Comparison of ENCODE assay signal across 15 mouse cellular contexts in the genomic region with DNA sequence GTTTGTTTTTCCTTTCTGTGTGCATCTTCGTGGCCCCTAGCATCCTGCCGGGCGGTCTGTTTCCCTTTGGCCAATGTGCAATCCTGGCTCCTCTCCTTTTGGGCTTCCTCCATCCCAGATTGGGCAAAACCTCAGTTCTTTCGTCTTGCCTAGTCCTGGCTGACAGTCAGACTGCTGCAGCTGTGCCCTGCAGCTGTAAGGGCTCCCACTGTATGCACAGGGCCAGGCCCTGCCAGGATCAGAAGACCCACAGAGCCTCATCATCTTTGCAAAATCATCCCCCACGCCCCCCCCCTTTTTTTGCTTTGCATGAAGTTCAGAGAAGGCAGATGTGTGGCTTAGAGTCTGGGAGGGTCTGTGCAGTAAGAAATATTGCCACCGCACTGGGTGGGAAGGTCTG.
DNase-seq lines count a peak whose midpoint lies in the region; ATAC-seq lines count a peak whose summit lies in the region.
"Had no signal": no experiment of that assay in that cellular context is flagged by ENCODE, and none has a peak within 500 bp of the region (broad histone marks: within the 10 kb centered on the region; RNA-seq: fewer than 3 reads in every experiment).

No protein-coding gene starts in this region.

- no peaks in the 10 kb centered on the region for H3K4me1 ChIP-seq in forebrain, embryonic 14.5 days (ENCODE audit: control insufficient read depth, insufficient read depth, low read length)
- no peaks in the 10 kb centered on the region for H3K4me1 ChIP-seq in forebrain, embryonic 11.5 days (replicated peaks; ENCODE audit: control insufficient read depth, insufficient read depth, low read length)
- peaks cover 24% of the 10 kb centered on the region for H3K4me1 ChIP-seq in limb, embryonic 13.5 days
- no peaks in the 10 kb centered on the region; the same call in 1 of the 2 replicates for H3K4me1 ChIP-seq in limb, embryonic 10.5 days
- H3K4me1 ChIP-seq in lung, embryonic 16.5 days (replicated peaks; ENCODE audit: control insufficient read depth, insufficient read depth, low read length), result peaks cover 13% of the 10 kb centered on the region
- H3K4me1 ChIP-seq: heart, embryonic 15.5 days; hindbrain, embryonic 12.5 days had no signal

- DNase-seq in forebrain, embryonic 14.5 days (ENCODE audit: low spot score), result peak; percentile 16
- no peak for DNase-seq in forebrain, embryonic 11.5 days (ENCODE audit: low spot score)
- no peak for DNase-seq in limb, embryonic 10.5 days (ENCODE audit: low spot score)
- peak; percentile 16 for DNase-seq in brain, adult 2 months (ENCODE audit: low read depth, low spot score)
- DNase-seq in heart, postnatal 25 days (ENCODE audit: low spot score), result no peak
- DNase-seq in adrenal gland, adult 18-20 months (ENCODE audit: low spot score in 2 of 2), result no peak
- DNase-seq: cerebellum, adult 11-12 months; heart, adult 18-20 months; spleen, adult 18-20 months; thymus, postnatal 36 days had no signal

- no peak overlapping the region for H3K27ac ChIP-seq in forebrain, embryonic 14.5 days (ENCODE audit: low read depth, low read length)
- H3K27ac ChIP-seq in forebrain, embryonic 11.5 days (ENCODE audit: low read depth, low read length), result no peak overlapping the region
- H3K27ac ChIP-seq in limb, embryonic 13.5 days, result no peak overlapping the region
- H3K27ac ChIP-seq in limb, embryonic 10.5 days, result no peak overlapping the region
- H3K27ac ChIP-seq in lung, embryonic 16.5 days (ENCODE audit: low read length), result peak overlapping the region; percentile 15; the same call in 1 of the 2 replicates
- H3K27ac ChIP-seq: heart, embryonic 15.5 days; hindbrain, embryonic 12.5 days; kidney, embryonic 15.5 days had no signal

- intact Hi-C loops in heart, postnatal 25 days (cut with DNase I), result no loop called here

- peak; percentile 26; the same call in 1 of the 2 replicates for ATAC-seq in forebrain, embryonic 14.5 days
- ATAC-seq in forebrain, embryonic 11.5 days (replicated peaks; ENCODE audit: low FRiP score), result no peak
- ATAC-seq in limb, embryonic 13.5 days (ENCODE audit: low FRiP score, low read depth), result peak; percentile 11; the same call in 1 of the 2 replicates
- ATAC-seq in lung, embryonic 16.5 days (ENCODE audit: low read depth), result peak; percentile 75

- no peak overlapping the region for H3K9ac ChIP-seq in forebrain, embryonic 14.5 days (ENCODE audit: low read length)
- no peak overlapping the region for H3K9ac ChIP-seq in forebrain, embryonic 11.5 days (ENCODE audit: low read length)
- H3K9ac ChIP-seq in limb, embryonic 13.5 days, result no peak overlapping the region
- no peak overlapping the region for H3K9ac ChIP-seq in lung, embryonic 16.5 days (ENCODE audit: low read length)
- H3K9ac ChIP-seq: heart, embryonic 15.5 days; hindbrain, embryonic 12.5 days; kidney, embryonic 15.5 days had no signal

- no peak overlapping the region for H3K4me3 ChIP-seq in forebrain, embryonic 14.5 days (ENCODE audit: low read depth, low read length)
- no peak overlapping the region for H3K4me3 ChIP-seq in forebrain, embryonic 11.5 days (ENCODE audit: low read depth, low read length)
- no peak overlapping the region for H3K4me3 ChIP-seq in limb, embryonic 13.5 days
- H3K4me3 ChIP-seq in limb, embryonic 10.5 days, result no peak overlapping the region
- no peak overlapping the region for H3K4me3 ChIP-seq in lung, embryonic 16.5 days (ENCODE audit: low read length)
- H3K4me3 ChIP-seq: heart, embryonic 15.5 days; hindbrain, embryonic 12.5 days; kidney, embryonic 15.5 days had no signal

- no peak overlapping the region for H3K4me2 ChIP-seq in forebrain, embryonic 14.5 days (ENCODE audit: low read length)
- no peak overlapping the region for H3K4me2 ChIP-seq in forebrain, embryonic 11.5 days (ENCODE audit: low read depth, low read length, severe bottlenecking)
- no peak overlapping the region for H3K4me2 ChIP-seq in limb, embryonic 13.5 days (replicated peaks)
- H3K4me2 ChIP-seq in lung, embryonic 16.5 days (ENCODE audit: low read depth, low read length), result no peak overlapping the region
- H3K4me2 ChIP-seq: heart, embryonic 15.5 days; hindbrain, embryonic 12.5 days; kidney, embryonic 15.5 days had no signal

- WGBS in forebrain, embryonic 14.5 days, result 85% methylated on average over 6 of the region's 6 CpGs
- WGBS in forebrain, embryonic 11.5 days, result 89% methylated on average over 6 of the region's 6 CpGs
- 69% methylated on average over 6 of the region's 6 CpGs for WGBS in limb, embryonic 13.5 days
- 86% methylated on average over 6 of the region's 6 CpGs for WGBS in limb, embryonic 10.5 days
- WGBS in lung, embryonic 16.5 days, result 63% methylated on average over 6 of the region's 6 CpGs

- H3K9me3 ChIP-seq in forebrain, embryonic 14.5 days (replicated peaks; ENCODE audit: control insufficient read depth, low read length), result no peaks in the 10 kb centered on the region
- H3K9me3 ChIP-seq in forebrain, embryonic 11.5 days (ENCODE audit: control insufficient read depth, low read length), result no peaks in the 10 kb centered on the region
- H3K9me3 ChIP-seq in limb, embryonic 13.5 days, result no peaks in the 10 kb centered on the region
- H3K9me3 ChIP-seq in limb, embryonic 10.5 days (replicated peaks), result no peaks in the 10 kb centered on the region
- H3K9me3 ChIP-seq in lung, embryonic 16.5 days (ENCODE audit: control insufficient read depth, low read length), result no peaks in the 10 kb centered on the region
- H3K9me3 ChIP-seq: heart, embryonic 15.5 days; hindbrain, embryonic 12.5 days; kidney, embryonic 15.5 days had no signal

- H3K27me3 ChIP-seq in forebrain, embryonic 14.5 days (replicated peaks; ENCODE audit: control insufficient read depth, insufficient read depth, low read length), result no peaks in the 10 kb centered on the region
- no peaks in the 10 kb centered on the region for H3K27me3 ChIP-seq in forebrain, embryonic 11.5 days (ENCODE audit: control insufficient read depth, insufficient read depth, low read length)
- peaks cover 59% of the 10 kb centered on the region for H3K27me3 ChIP-seq in limb, embryonic 13.5 days
- H3K27me3 ChIP-seq in limb, embryonic 10.5 days (ENCODE audit: low read depth, poor library complexity, severe bottlenecking), result no peaks in the 10 kb centered on the region
- no peaks in the 10 kb centered on the region for H3K27me3 ChIP-seq in lung, embryonic 16.5 days (ENCODE audit: control insufficient read depth, insufficient read depth, low read depth, low read length)
- H3K27me3 ChIP-seq: heart, embryonic 15.5 days; hindbrain, embryonic 12.5 days; kidney, embryonic 15.5 days had no signal

- H3K36me3 ChIP-seq in forebrain, embryonic 14.5 days (ENCODE audit: control insufficient read depth, insufficient read depth, low read length), result no peaks in the 10 kb centered on the region
- no peaks in the 10 kb centered on the region for H3K36me3 ChIP-seq in forebrain, embryonic 11.5 days (ENCODE audit: control insufficient read depth, insufficient read depth, low read length)
- no peaks in the 10 kb centered on the region for H3K36me3 ChIP-seq in limb, embryonic 13.5 days
- H3K36me3 ChIP-seq in limb, embryonic 10.5 days, result no peaks in the 10 kb centered on the region
- H3K36me3 ChIP-seq in lung, embryonic 16.5 days (ENCODE audit: control insufficient read depth, insufficient read depth, low read length), result no peaks in the 10 kb centered on the region
- H3K36me3 ChIP-seq: heart, embryonic 15.5 days; hindbrain, embryonic 12.5 days; kidney, embryonic 15.5 days had no signal

Comparison
In these comparisons a context has a peak if more than half of its experiments do, and no peak if none do; other contexts are left out.
1. DNase-seq: peak in forebrain, embryonic 14.5 days (single experiment) and brain, adult 2 months (single experiment); none in forebrain, embryonic 11.5 days (single experiment), limb, embryonic 10.5 days (single experiment), heart, postnatal 25 days (single experiment) and adrenal gland, adult 18-20 months (0 of 2).